Mouse (Mus musculus) heart, embryonic 11.5 days (tissue): Measurements from ENCODE around the gene Ehmt2. TPM values are rescaled to one million over a fixed set of nuclear protein-coding genes. Genes with fewer than 3 reads are reported as not detected.

Experiments
- ATAC-seq: fragments of 200-750 bp; cut with Nextera tagmentation; replicated peaks from 2 replicates; pipeline ENCODE4 v1.8.0; 2017; ENCODE audit warnings: moderate library complexity; ENCODE audit not compliant: insufficient number of reproducible peaks, low FRiP score, low TSS enrichment
- H3K27ac ChIP-seq: fragments of 300-500 bp; sonication (generic); 2 replicates; pipeline ENCODE4 v1.5.1; 2014; ENCODE audit warnings: mild to moderate bottlenecking, low read depth, low read length
- H3K27me3 ChIP-seq: fragments of 300-500 bp; sonication (generic); 2 replicates; pipeline ENCODE4 v1.6.1; 2014; ENCODE audit warnings: mild to moderate bottlenecking, low read length, mixed read lengths; ENCODE audit not compliant: control insufficient read depth, insufficient read depth
- H3K36me3 ChIP-seq: fragments of 300-500 bp; sonication (generic); 2 replicates; pipeline ENCODE4 v1.6.1; 2014; ENCODE audit warnings: mild to moderate bottlenecking, low read length, moderate library complexity, mixed read lengths; ENCODE audit not compliant: control insufficient read depth, insufficient read depth
- H3K4me1 ChIP-seq: fragments of 300-500 bp; sonication (generic); 2 replicates; pipeline ENCODE4 v1.6.1; 2014; ENCODE audit warnings: low read length; ENCODE audit not compliant: control insufficient read depth, insufficient read depth
- H3K4me2 ChIP-seq: fragments of 300-500 bp; sonication (generic); 2 replicates; pipeline ENCODE4 v1.6.1; 2014; ENCODE audit warnings: mild to moderate bottlenecking, moderate library complexity
- H3K4me3 ChIP-seq: fragments of 300-500 bp; sonication (generic); 2 replicates; pipeline ENCODE4 v1.5.1; 2014; ENCODE audit warnings: low read depth, low read length
- H3K9ac ChIP-seq: fragments of 300-500 bp; sonication (generic); 2 replicates; pipeline ENCODE4 v1.6.1; 2014; ENCODE audit warnings: mild to moderate bottlenecking, low read depth, low read length, moderate library complexity
- H3K9me3 ChIP-seq: fragments of 300-500 bp; sonication (generic); replicated peaks from 2 replicates; pipeline ENCODE4 v1.6.1; 2016; ENCODE audit warnings: low read length; ENCODE audit not compliant: control insufficient read depth
- WGBS: fragments of 180-500 bp; shearing (Covaris S2); extraction: QIAGEN DNeasy Blood & Tissue Kit; methylation state at CpG from one replicate; pipeline ENCODE4 v1.1.7; 2014; ENCODE audit not compliant: insufficient replicate concordance; 5-methylcytosine and 5-hydroxymethylcytosine counted together
- polyA plus RNA-seq: library from polyadenylated mRNA; unstranded; fragments of >200 nt; fragmentation: Nextera tagmentation; extraction: Ambion mirVana; gene quantifications from 2 replicates; pipeline ENCODE4 v1.2.1, GENCODE M21; 2014

Gene Ehmt2
- polyA plus RNA-seq, 1 experiment from 2014 or later = 42.3 TPM

- WGBS = 36% methylated on average over 10 of the region's 10 CpGs
- ATAC-seq = no peak
Measured at GRCm38 (mm10) chr17:34950514-34951455, 52.5 kb downstream of the Ehmt2 start.

GRCm38 (mm10) chr17:34951636-34952377, 53.5 kb downstream of the Ehmt2 start:
- 1% methylated on average over 29 of the region's 29 CpGs for WGBS
- Histone ChIP-seq H3K9me3 (no peaks in the 10 kb centered on the region), H3K27me3 (peaks cover 5% of the 10 kb centered on the region; the same call in 1 of the 2 replicates), H3K9ac (peak overlapping the region; percentile 99), H3K36me3 (peaks cover 19% of the 10 kb centered on the region), H3K27ac (peak overlapping the region; percentile 93), H3K4me2 (peak overlapping the region; percentile 91), H3K4me3 (peak overlapping the region; percentile 99), H3K4me1 (peaks cover 10% of the 10 kb centered on the region)
- peak; percentile 41 for ATAC-seq

More at GRCm38 (mm10) chr17:34950514-34951455, 52.5 kb downstream of the Ehmt2 start:
- H3K9me3 ChIP-seq = no peaks in the 10 kb centered on the region
- H3K36me3 ChIP-seq = peaks cover 19% of the 10 kb centered on the region
- peaks cover 10% of the 10 kb centered on the region for H3K4me1 ChIP-seq
- H3K4me2 ChIP-seq = peak overlapping the region; percentile 91
- H3K9ac ChIP-seq = peak overlapping the region; percentile 99
- H3K4me3 ChIP-seq = peak overlapping the region; percentile 99
- H3K27ac ChIP-seq = peak overlapping the region; percentile 93
- H3K27me3 ChIP-seq = peaks cover 3% of the 10 kb centered on the region; the same call in 1 of the 2 replicates

- peak overlapping the region; percentile 93 for H3K27ac ChIP-seq
- no peaks in the 10 kb centered on the region for H3K9me3 ChIP-seq
- peak overlapping the region; percentile 99 for H3K4me3 ChIP-seq
- H3K4me1 ChIP-seq = peaks cover 10% of the 10 kb centered on the region
- peak; percentile 77 for ATAC-seq
- H3K4me2 ChIP-seq = peak overlapping the region; percentile 91
- peak overlapping the region; percentile 99 for H3K9ac ChIP-seq
- H3K36me3 ChIP-seq = peaks cover 19% of the 10 kb centered on the region
- peaks cover 7% of the 10 kb centered on the region; the same call in 1 of the 2 replicates for H3K27me3 ChIP-seq
- WGBS = under 1% methylated on average over 23 of the region's 23 CpGs
Measured at GRCm38 (mm10) chr17:34952378-34953040, 54.2 kb downstream of the Ehmt2 start.

- peaks cover 10% of the 10 kb centered on the region for H3K4me1 ChIP-seq
- H3K27me3 ChIP-seq = peaks cover 7% of the 10 kb centered on the region; the same call in 1 of the 2 replicates
- H3K36me3 ChIP-seq = peaks cover 19% of the 10 kb centered on the region
- WGBS = 81% methylated on average over 3 of the region's 3 CpGs
- H3K4me3 ChIP-seq = no peak overlapping the region
- peak overlapping the region; percentile 91; the same call in 1 of the 2 replicates for H3K4me2 ChIP-seq
- ATAC-seq = no peak
- no peaks in the 10 kb centered on the region for H3K9me3 ChIP-seq
- H3K9ac ChIP-seq = no peak overlapping the region
- no peak overlapping the region; the same call in 1 of the 2 replicates for H3K27ac ChIP-seq
Measured at GRCm38 (mm10) chr17:34953258-34953657, 55.0 kb downstream of the Ehmt2 start.

GRCm38 (mm10) chr17:34953904-34954303, 55.6 kb downstream of the Ehmt2 start:
- no peaks in the 10 kb centered on the region for H3K9me3 ChIP-seq
- H3K36me3 ChIP-seq = peaks cover 19% of the 10 kb centered on the region
- peaks cover 7% of the 10 kb centered on the region; the same call in 1 of the 2 replicates for H3K27me3 ChIP-seq
- H3K4me2 ChIP-seq = no peak overlapping the region
- H3K9ac ChIP-seq = no peak overlapping the region
- H3K4me1 ChIP-seq = peaks cover 10% of the 10 kb centered on the region
- no peak for ATAC-seq
- H3K4me3 ChIP-seq = no peak overlapping the region
- H3K27ac ChIP-seq = no peak overlapping the region
- 88% methylated on average over 4 of the region's 4 CpGs for WGBS

GRCm38 (mm10) chr17:34954831-34955230, 56.6 kb downstream of the Ehmt2 start:
- H3K9ac ChIP-seq = no peak overlapping the region
- ATAC-seq = no peak
- no peak overlapping the region for H3K4me3 ChIP-seq
- H3K9me3 ChIP-seq = no peaks in the 10 kb centered on the region
- no peak overlapping the region for H3K4me2 ChIP-seq
- peaks cover 12% of the 10 kb centered on the region for H3K4me1 ChIP-seq
- no peak overlapping the region for H3K27ac ChIP-seq
- H3K27me3 ChIP-seq = peaks cover 7% of the 10 kb centered on the region; the same call in 1 of the 2 replicates
- 78% methylated on average over 4 of the region's 4 CpGs for WGBS
- peaks cover 15% of the 10 kb centered on the region for H3K36me3 ChIP-seq

GRCm38 (mm10) chr17:34955884-34956283, 57.6 kb downstream of the Ehmt2 start:
- H3K9me3 ChIP-seq = no peaks in the 10 kb centered on the region
- H3K4me2 ChIP-seq = no peak overlapping the region
- no peak overlapping the region for H3K27ac ChIP-seq
- peaks cover 11% of the 10 kb centered on the region for H3K4me1 ChIP-seq
- H3K36me3 ChIP-seq = peaks cover 5% of the 10 kb centered on the region
- ATAC-seq = no peak
- 75% methylated on average over 3 of the region's 3 CpGs for WGBS
- H3K27me3 ChIP-seq = peaks cover 7% of the 10 kb centered on the region; the same call in 1 of the 2 replicates
- no peak overlapping the region for H3K4me3 ChIP-seq
- no peak overlapping the region for H3K9ac ChIP-seq

GRCm38 (mm10) chr17:34956340-34956739, 58.1 kb downstream of the Ehmt2 start:
- no peak overlapping the region for H3K27ac ChIP-seq
- peaks cover 7% of the 10 kb centered on the region; the same call in 1 of the 2 replicates for H3K27me3 ChIP-seq
- H3K36me3 ChIP-seq = 0 out of 2 replicates have a peak, but pooled peaks cover under 1% of the 10 kb centered on the region
- ATAC-seq = no peak
- no peak overlapping the region for H3K4me2 ChIP-seq
- no peak overlapping the region for H3K4me3 ChIP-seq
- H3K9ac ChIP-seq = no peak overlapping the region
- no peaks in the 10 kb centered on the region for H3K9me3 ChIP-seq
- peaks cover 7% of the 10 kb centered on the region for H3K4me1 ChIP-seq
- 33% methylated on average over 1 of the region's 1 CpGs for WGBS
